Mouse (Mus musculus): ENCODE measurements at regions not wholly inside any gene's neighbourhood (a gene's known extent, or its start where the extent isn't known, plus 50 kb on each side); places are given as distances from the start of the nearest gene placed in this dataset.

- intact Hi-C loops (cut with DNase I), result no loop called here
- no peak for DNase-seq (ENCODE audit: low spot score)
These were observed 256.0 kb upstream of the Cnr1 start for GRCm38 (mm10) chr4:33668431-33668830.

GRCm38 (mm10) chr4:33675044-33675443 is 249.3 kb upstream of the Cnr1 start:
- intact Hi-C loops (cut with DNase I), result no loop called here
- no peak for DNase-seq (ENCODE audit: low spot score)

- intact Hi-C loops (cut with DNase I), result no loop called here
These were observed 245.0 kb upstream of the Cnr1 start for GRCm38 (mm10) chr4:33679351-33679750.

GRCm38 (mm10) chr4:33686135-33686534 is 238.3 kb upstream of the Cnr1 start:
- intact Hi-C loops (cut with DNase I), result no loop called here
- DNase-seq (ENCODE audit: low spot score), result no peak

More at GRCm38 (mm10) chr4:33679351-33679750, 245.0 kb upstream of the Cnr1 start:
- DNase-seq (ENCODE audit: low spot score), result no peak

- DNase-seq (ENCODE audit: low spot score), result no peak
- intact Hi-C loops (cut with DNase I), result no loop called here
These were observed 237.0 kb upstream of the Cnr1 start for GRCm38 (mm10) chr4:33687434-33687833.

- intact Hi-C loops (cut with DNase I), result no loop called here
- no peak for DNase-seq (ENCODE audit: low spot score)
These were observed 231.0 kb upstream of the Cnr1 start for GRCm38 (mm10) chr4:33693441-33693840.

GRCm38 (mm10) chr4:33696969-33697368 is 227.4 kb upstream of the Cnr1 start:
- DNase-seq (ENCODE audit: low spot score), result no peak
- intact Hi-C loops (cut with DNase I), result no loop called here

- no peak for DNase-seq (ENCODE audit: low spot score)
- intact Hi-C loops (cut with DNase I), result no loop called here
These were observed 222.2 kb upstream of the Cnr1 start for GRCm38 (mm10) chr4:33702028-33702666.

GRCm38 (mm10) chr4:33705722-33706121 is 218.7 kb upstream of the Cnr1 start:
- DNase-seq (ENCODE audit: low spot score), result no peak
- intact Hi-C loops (cut with DNase I), result no loop called here

- intact Hi-C loops (cut with DNase I), result no loop called here
- no peak for DNase-seq (ENCODE audit: low spot score)
These were observed 217.6 kb upstream of the Cnr1 start for GRCm38 (mm10) chr4:33706785-33707184.

GRCm38 (mm10) chr4:33716475-33717117 is 207.8 kb upstream of the Cnr1 start:
- intact Hi-C loops (cut with DNase I), result no loop called here
- no peak for DNase-seq (ENCODE audit: low spot score)

GRCm38 (mm10) chr4:33720972-33721371 is 203.4 kb upstream of the Cnr1 start:
- intact Hi-C loops (cut with DNase I), result no loop called here
- DNase-seq (ENCODE audit: low spot score), result no peak

GRCm38 (mm10) chr4:33721971-33722370 is 202.4 kb upstream of the Cnr1 start:
- no peak for DNase-seq (ENCODE audit: low spot score)
- intact Hi-C loops (cut with DNase I), result no loop called here

GRCm38 (mm10) chr4:33731837-33732236 is 192.6 kb upstream of the Cnr1 start:
- intact Hi-C loops (cut with DNase I), result no loop called here

GRCm38 (mm10) chr4:33734923-33735322 is 189.5 kb upstream of the Cnr1 start:
- no peak for DNase-seq (ENCODE audit: low spot score)

More at GRCm38 (mm10) chr4:33731837-33732236, 192.6 kb upstream of the Cnr1 start:
- DNase-seq (ENCODE audit: low spot score), result no peak

GRCm38 (mm10) chr4:33735442-33735966 is 188.9 kb upstream of the Cnr1 start:
- DNase-seq (ENCODE audit: low spot score), result no peak
- intact Hi-C loops (cut with DNase I), result no loop called here

More at GRCm38 (mm10) chr4:33734923-33735322, 189.5 kb upstream of the Cnr1 start:
- intact Hi-C loops (cut with DNase I), result no loop called here

GRCm38 (mm10) chr4:33736061-33736701 is 188.2 kb upstream of the Cnr1 start:
- intact Hi-C loops (cut with DNase I), result no loop called here
- DNase-seq (ENCODE audit: low spot score), result no peak

- DNase-seq (ENCODE audit: low spot score), result no peak
- intact Hi-C loops (cut with DNase I), result no loop called here
These were observed 187.1 kb upstream of the Cnr1 start for GRCm38 (mm10) chr4:33737337-33737736.

- no peak for DNase-seq (ENCODE audit: low spot score)
- intact Hi-C loops (cut with DNase I), result no loop called here
These were observed 186.5 kb upstream of the Cnr1 start for GRCm38 (mm10) chr4:33737859-33738417.

- no peak for DNase-seq (ENCODE audit: low spot score)
- intact Hi-C loops (cut with DNase I), result no loop called here
These were observed 185.0 kb upstream of the Cnr1 start for GRCm38 (mm10) chr4:33739211-33739904.

Measured in heart, postnatal 25 days (tissue).